ENCODE assay signal across 8 mouse cellular contexts in genomic region chr16:37109285-37109684, GRCm38 (mm10).
A peak's percentile ranks its signal among the peaks of the same experiment; 100 is the strongest.
DNase-seq lines count a peak whose midpoint lies in the region; ATAC-seq and TF ChIP-seq lines count a peak whose summit lies in the region.

No protein-coding gene starts in this region.

- no peak overlapping the region for H3K27ac ChIP-seq in thymus, adult 2 months (ENCODE audit: control insufficient read depth, insufficient read depth, low read length)
- no peak overlapping the region for H3K27ac ChIP-seq in kidney, adult 2 months (ENCODE audit: insufficient read depth, low read depth, low read length)

- no peaks in the 10 kb centered on the region for H3K27me3 ChIP-seq in thymus, adult 2 months (ENCODE audit: control insufficient read depth, insufficient read depth, low read length)
- no peaks in the 10 kb centered on the region for H3K27me3 ChIP-seq in kidney, adult 2 months (replicated peaks; ENCODE audit: control insufficient read depth, insufficient read depth, low read length)

- no peaks in the 10 kb centered on the region for H3K4me1 ChIP-seq in thymus, adult 2 months (replicated peaks; ENCODE audit: control insufficient read depth, insufficient read depth, low read length)
- H3K4me1 ChIP-seq in kidney, adult 2 months (ENCODE audit: control insufficient read depth, insufficient read depth, low read length), result no peaks in the 10 kb centered on the region
- no peaks in the 10 kb centered on the region for H3K4me1 ChIP-seq in lung, adult 2 months (ENCODE audit: control insufficient read depth, insufficient read depth, low read length)

- no peak overlapping the region for H3K4me3 ChIP-seq in thymus, adult 2 months (ENCODE audit: control insufficient read depth, insufficient read depth, low read length)
- no peak overlapping the region for H3K4me3 ChIP-seq in kidney, adult 2 months (ENCODE audit: insufficient read depth, low read depth, low read length)
- H3K4me3 ChIP-seq in lung, adult 2 months (replicated peaks; ENCODE audit: extremely low read depth, low read depth, low read length), result no peak overlapping the region

- no peaks in the 10 kb centered on the region for H3K36me3 ChIP-seq in thymus, adult 2 months (ENCODE audit: control insufficient read depth, insufficient read depth, low read length)
- no peaks in the 10 kb centered on the region for H3K36me3 ChIP-seq in kidney, adult 2 months (ENCODE audit: control insufficient read depth, insufficient read depth, low read length)

- TF ChIP-seq CTCF in thymus, adult 2 months (IDR thresholded peaks at IDR 0.05; ENCODE audit: borderline replicate concordance, control insufficient read depth, extremely low read depth, insufficient read depth, low read length, poor library complexity), result no peak
- TF ChIP-seq CTCF in kidney, adult 2 months (conservative IDR thresholded peaks at IDR 0.05; ENCODE audit: insufficient read depth, insufficient read length, low read depth, low read length), result peak; percentile 60
- peak; percentile 35; the same call in 1 of the 2 replicates for TF ChIP-seq CTCF in lung, adult 2 months (IDR thresholded peaks at IDR 0.05; ENCODE audit: insufficient read depth, low read length)

- WGBS in thymus, adult 2 months, result 26% methylated on average over 3 of the region's 3 CpGs
- 16% methylated on average over 3 of the region's 3 CpGs for WGBS in kidney, adult 2 months
- WGBS in lung, adult 2 months, result 20% methylated on average over 3 of the region's 3 CpGs

- DNase-seq in thymus, postnatal 0 days (ENCODE audit: low spot score), result peak; percentile 14
- no peak for DNase-seq in thymus, adult 2 months
- DNase-seq in cerebellum, adult 18-20 months, result peak; percentile 62 to 73
- peak; percentile 67 for DNase-seq in forelimb bud, embryonic 11.5 days (ENCODE audit: low read depth, low spot score)
- DNase-seq in kidney, adult 2 months, result peak; percentile 46
- no peak for DNase-seq in lung, adult 2 months
- DNase-seq in retina, postnatal 1 day, result peak; percentile 83

- no peak for ATAC-seq in erythroid progenitor cell, adult 5-6 weeks (replicated peaks; ENCODE audit: low FRiP score, poor library complexity, severe bottlenecking)

- TF ChIP-seq POLR2A in thymus, adult 2 months (IDR thresholded peaks at IDR 0.05; ENCODE audit: control insufficient read depth, extremely low read depth, insufficient read depth, low read length, poor library complexity), result no peak
- no peak for TF ChIP-seq POLR2A in kidney, adult 2 months (IDR thresholded peaks at IDR 0.05; ENCODE audit: low read depth, low read length)
- no peak for TF ChIP-seq POLR2A in lung, adult 2 months (IDR thresholded peaks at IDR 0.05; ENCODE audit: borderline replicate concordance, extremely low read depth, low read depth, low read length)

Comparison
In these comparisons a context has a peak if more than half of its experiments do, and no peak if none do; other contexts are left out.
1. DNase-seq: peak in thymus, postnatal 0 days (single experiment), cerebellum, adult 18-20 months (2 of 2), forelimb bud, embryonic 11.5 days (single experiment), kidney, adult 2 months (single experiment) and retina, postnatal 1 day (single experiment); none in thymus, adult 2 months (single experiment) and lung, adult 2 months (single experiment).